Mouse (Mus musculus): Measurements from ENCODE around the gene Rln3.

Gene Rln3

DNA sequence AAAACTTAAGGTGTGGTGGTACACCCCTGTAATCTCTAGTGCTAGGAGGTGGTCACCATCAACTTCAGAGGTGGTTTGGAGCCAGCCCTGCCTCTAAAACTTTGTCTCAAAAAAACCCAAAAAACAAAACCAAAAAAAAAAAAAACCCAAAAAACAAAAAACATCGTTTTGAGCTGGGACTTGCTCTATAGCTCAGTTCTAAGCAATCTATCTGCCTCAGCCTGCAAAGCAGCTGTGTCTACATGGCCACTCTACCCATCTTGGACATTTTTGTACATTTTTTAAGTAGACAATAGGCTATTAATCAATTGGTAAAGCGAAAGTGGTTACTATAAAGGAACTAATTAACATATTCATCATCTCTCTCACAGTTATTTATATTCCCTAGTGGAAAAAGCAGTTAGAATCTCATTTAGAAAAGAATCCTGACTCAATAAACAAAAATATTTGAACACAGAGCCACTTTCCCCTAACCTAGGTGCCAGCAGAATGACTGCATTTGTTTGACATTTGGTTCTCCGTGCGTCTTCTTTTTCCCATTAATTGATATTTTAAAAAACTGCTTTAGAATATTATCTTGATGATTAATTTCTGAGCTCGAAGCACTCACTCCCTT is 20.8 kb upstream of the Rln3 start:
- peak; percentile 34 for DNase-seq (ENCODE audit: low read depth, low spot score)

DNA sequence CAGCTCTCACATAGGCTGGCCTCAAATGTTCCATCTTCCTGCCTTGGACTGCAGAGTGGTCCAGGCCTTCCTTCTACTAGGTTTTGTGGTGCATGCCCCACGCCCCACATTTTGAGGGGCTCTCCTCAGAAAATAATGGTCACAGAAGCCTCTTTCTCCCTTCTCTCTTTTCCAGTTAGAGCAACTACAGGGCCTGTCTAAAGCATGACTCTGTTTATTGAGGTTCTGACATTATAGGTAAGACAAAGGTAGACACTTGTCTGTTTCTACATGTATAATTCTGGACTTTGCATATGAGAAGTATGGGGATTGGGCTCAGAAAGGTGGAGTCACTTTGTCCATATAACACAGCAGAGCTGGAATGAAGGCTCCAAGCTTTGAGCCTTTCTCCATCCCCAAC is 20.2 kb upstream of the Rln3 start, which contains the start of gene Gm10643:
Gene Gm10643, minus strand, starts transcription at position 101 of the 400 bp plus-strand sequence.
- DNase-seq (ENCODE audit: low read depth, low spot score), result no peak

DNA sequence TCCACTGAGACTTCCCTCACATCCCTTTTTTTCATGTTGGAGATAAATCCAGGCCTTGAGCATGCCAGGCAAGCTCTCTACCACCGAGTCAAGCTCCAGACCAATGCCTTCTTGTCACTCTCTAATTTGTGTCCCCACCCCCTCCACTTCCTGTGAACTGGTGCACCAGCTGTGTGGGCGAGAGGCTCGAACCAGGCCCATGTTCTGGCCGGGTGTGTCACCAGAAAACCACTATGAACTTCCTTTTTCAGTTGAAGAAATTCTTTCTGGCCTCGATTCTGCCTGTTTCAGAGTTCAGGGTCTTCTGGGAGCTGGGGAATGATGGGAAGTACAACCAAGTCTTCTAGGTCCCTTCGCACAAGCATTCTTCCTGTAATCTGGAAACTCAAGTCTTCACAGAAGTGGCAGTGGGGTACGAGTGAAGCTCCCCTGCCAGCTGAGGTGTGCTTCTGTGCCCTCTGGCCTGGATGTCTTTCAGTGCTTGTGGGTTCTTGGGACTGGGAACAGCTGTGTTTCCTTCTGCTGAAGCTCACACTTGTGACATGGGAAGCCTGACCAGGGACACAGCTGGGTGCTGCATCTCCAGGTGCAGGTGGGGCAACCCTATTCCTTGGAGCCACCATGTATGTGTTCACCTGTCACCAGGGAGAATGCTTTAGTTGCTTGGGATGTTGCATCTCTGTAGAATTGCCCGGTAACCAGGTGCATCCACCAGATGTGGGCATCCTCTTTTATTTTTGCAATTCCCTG is 19.2 kb upstream of the Rln3 start:
- DNase-seq (ENCODE audit: low read depth, low spot score), result peak; percentile 85

DNA sequence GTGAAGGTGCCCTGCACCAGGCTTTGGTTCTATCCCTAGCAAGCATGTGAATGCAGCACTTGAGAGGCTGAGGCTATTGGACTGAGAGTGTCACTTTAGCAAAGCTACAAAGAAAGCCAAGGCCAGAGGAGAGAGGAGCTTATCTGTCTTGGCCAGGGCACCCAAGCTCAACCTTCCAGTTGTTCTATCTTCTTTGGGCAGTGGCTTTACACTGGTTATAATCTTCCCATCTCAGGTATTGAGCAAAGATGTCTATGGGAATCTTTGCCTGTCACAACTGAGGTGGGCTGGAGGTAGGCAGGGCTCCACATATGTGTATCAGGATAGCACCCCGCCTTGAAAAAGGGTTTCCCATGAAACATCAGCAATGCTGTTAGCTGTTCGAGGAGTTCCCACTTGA is 15.4 kb upstream of the Rln3 start:
- DNase-seq (ENCODE audit: low read depth, low spot score), result no peak

DNA sequence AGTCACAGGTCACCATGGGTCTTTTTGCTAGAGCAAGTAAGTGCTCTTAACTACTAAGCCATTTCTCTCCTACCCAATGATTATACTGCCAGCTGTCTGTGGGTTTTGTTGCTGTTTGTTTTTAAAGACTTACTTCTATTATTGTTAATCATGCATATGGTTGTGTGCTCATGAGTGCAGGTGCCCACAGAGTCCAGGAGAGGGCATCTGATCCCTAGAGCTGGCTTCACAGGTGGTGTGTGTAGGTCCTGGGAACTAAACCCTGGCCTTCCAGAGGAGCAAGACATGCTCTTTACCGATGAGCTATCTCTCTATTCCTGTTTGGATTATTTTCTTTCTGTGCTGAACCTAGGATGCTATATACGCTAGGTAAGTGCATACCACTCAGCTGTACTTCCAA is 14.4 kb upstream of the Rln3 start:
- DNase-seq (ENCODE audit: low read depth, low spot score), result peak; percentile 27

DNA sequence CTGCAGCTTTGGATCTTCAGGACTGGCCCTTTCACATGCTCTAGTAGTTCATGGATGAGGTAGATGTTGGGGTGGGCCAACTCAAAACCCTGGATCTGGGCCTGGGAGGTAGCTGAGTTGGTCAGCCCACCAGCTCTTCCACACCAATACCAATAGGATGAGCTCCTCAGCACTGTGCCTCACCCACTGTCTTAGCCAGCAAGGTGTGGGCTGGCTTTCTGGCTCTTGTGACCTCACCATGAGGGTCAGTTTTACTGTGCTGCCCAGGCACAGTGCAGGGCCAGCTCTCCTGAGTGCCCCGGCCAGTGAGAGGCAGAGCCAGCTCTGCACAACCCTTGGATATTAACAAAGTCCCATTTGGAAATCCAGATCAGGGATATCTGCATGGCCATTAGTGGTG is 13.0 kb upstream of the Rln3 start:
- DNase-seq (ENCODE audit: low read depth, low spot score), result no peak

DNA sequence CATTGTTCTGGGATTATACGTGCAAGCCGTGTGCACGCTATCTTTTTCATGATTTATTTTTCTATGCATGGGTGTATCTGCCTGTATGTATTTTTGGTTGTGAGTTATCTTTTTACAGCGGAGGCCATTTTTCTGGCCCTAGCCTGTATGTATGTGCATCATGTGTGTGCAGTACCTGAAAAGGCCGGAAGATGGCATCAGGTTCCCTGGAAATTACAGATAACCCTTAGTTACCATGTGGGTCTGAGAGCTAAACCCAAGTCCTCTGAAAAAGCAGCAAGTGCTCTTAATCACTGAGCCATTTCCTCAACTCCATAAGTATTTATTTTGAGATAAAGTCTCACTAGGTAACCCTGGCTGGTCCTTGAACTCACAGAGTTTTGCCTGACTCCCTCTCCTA is 8.4 kb upstream of the Rln3 start:
- no peak for DNase-seq (ENCODE audit: low read depth, low spot score)

DNA sequence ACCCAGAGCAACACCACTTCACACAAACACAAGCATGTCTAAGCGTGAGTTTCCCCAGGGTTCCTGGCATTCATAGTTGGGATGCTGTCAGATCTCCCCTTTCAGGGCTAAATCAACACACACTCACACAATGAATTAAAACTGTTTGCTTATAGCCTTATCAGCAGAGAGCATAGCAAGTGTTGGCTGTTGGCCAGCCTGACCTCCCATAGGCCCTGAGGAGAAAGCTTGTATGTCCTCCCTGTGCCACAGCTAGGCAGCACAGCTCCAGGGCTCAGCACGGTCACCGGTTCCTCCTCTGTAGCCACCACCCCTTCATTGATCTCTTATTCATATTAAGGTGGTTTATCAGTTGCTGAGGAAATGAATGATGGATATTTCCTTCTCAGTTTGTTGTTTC is 7.9 kb upstream of the Rln3 start:
- DNase-seq (ENCODE audit: low read depth, low spot score), result no peak

DNA sequence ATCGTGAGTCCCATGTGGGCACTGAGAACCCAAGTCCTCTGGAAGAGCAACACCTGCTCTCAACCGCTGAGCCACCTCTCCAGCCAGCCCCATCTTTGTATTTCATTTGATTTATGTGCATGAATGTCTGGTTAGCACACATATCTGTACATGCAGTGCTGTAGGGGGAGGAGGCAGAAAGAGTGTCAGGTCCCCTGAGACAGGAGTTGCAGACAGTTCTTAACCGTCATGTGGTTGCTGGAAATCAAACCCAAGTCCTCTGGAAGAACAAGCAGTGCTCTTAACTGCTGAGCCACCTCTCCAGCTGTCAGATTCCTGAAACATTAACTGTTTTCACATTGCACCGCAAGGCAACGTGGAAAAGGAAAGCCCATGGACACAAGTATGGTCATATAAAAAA is 3.4 kb upstream of the Rln3 start:
- DNase-seq (ENCODE audit: low read depth, low spot score), result no peak

DNA sequence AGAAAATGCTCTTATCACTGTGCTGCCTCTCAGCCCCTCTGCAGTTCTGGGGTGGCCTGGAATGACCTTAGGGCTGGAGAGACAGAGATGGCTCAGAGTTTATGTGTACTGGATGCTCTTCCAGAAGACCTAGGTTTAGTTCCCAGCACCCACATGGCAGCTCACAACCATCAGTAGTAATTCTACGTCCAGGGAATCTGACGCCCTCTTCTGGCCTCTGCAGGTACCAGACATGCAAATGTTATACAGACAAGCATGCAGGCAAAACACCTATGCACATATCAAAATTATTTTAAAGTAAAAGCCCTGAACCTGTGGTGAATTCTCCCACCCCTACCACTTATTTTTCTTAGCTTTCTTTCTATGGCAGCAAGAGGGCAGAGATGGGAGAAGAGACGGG is 1.7 kb upstream of the Rln3 start:
- no peak for DNase-seq (ENCODE audit: low read depth, low spot score)

DNA sequence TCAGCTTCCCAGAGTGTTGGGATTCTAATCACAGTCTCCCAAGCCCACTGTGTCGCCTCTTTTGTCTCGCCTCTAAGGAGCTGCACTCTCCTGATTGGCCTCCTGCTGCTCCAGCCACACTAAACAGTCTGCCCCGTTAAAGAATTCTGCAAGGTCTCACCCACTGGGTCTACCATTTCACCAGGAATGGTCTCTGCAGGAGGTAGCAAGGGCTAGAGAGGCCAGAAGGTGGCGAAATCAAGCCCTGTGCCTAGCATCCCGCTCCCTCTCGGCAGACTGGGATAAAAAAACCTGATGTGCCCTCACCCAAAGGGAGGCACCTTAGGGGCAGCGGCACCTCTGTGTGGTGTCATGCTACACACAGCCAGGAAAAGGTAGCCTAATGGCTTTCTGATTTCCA is 697 bp downstream of the Rln3 start:
- DNase-seq (ENCODE audit: low read depth, low spot score), result no peak

DNA sequence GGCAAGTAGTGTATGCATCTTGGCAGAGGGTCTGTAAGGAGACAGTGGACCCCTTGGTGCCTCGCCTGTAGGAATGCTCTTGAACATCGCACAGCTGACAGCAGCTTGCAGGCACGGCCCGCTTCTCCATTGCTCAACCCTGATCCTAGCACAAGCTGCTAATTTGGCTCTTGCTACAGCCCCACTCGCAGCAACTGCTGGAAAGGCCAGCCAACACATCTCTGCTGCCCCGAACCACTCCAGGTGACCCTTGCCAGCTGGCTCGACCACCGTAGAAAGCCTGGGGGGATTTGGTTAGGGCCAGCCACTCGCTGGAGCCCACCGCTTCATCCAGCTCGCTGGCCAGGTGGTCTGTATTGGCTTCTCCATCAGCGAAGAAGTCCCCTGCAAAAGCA is 1.9 kb downstream of the Rln3 start:
- no peak for DNase-seq (ENCODE audit: low read depth, low spot score)

DNA sequence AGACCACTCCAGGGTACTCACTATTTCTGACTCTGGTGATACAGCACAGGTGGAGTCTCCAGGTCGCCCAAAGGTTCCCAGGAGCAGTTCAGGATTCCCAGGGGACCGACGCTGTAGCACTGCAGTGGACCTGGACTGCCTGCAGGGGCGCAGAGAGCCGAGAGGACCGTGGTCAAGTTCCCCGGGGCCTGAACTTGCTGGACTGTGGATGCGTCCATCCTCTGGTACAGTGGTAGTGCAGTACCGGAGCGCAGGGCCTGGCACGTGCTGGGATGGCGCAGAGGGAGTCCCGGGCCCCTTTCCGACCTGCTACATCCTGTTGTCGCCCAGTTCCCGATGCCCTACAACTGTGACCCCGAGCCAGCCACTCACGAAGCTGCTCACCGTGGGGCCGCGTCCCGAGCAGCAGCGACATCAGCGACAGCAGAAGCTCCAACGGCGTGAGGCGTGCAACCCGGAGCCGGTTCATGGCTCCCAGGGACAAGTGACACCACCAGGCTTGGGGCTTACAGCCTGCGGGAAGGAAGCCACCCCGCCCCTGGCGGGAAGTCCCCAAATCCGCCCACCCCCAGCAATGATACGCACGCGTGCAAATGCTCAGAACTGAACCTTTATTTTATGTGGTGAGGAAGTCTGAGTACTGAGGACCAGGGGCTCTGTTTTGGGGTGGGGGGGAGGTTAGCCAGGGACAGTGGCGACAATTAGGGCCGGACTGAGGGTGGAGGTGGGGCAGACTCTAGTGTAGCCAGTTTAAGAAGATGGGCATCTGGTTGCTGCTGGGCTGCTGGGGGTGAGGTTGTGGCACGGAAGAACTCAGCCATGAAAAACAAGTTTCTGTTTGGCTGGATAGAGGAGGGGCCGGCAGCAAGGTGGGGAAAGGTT is 2.5 kb downstream of the Rln3 start, which contains the start of gene Il27ra:
Gene Il27ra, minus strand, starts transcription at position 524 of the 882 bp plus-strand sequence.
- peak; percentile 91 for DNase-seq (ENCODE audit: low read depth, low spot score)

DNA sequence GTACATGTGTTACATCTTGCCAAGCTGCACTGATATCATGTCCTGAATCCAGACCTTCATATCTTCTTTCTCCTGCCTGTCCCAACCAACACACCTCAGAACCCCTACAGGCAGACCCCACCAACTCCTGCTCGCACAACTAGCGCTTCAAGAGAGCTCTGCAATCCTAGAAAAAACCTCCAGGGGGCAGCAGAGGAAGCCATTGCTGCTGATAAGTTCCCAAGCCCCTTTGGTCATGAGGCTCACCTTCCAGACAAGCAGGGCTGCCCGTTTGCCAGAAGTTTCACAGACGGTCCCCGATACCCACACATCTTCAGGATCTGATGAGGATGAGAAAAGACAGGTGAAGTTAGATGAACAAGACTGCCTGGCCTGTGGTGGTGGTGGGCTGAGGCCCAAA is 5.8 kb downstream of the Rln3 start:
- peak; percentile 88 for DNase-seq (ENCODE audit: low read depth, low spot score)

DNA sequence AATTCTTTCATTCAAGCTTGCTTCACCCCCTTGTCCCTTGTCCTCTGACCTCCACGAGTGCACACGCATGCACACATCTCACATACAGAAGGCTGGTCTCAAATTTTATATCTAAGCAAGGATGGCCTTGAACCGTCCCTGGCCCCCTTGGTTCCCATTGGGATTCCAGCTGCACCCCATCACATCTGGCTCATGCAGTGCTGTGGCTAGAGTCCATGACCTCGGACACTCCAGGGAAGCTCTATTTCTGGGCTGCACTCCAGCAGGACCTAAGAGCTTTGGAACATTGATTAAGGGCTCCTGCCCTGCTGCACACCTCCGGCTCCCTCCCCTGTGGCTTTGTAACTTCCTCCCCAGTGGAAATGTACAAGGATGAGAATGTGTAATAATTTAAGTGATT is 6.8 kb downstream of the Rln3 start:
- no peak for DNase-seq (ENCODE audit: low read depth, low spot score)

DNA sequence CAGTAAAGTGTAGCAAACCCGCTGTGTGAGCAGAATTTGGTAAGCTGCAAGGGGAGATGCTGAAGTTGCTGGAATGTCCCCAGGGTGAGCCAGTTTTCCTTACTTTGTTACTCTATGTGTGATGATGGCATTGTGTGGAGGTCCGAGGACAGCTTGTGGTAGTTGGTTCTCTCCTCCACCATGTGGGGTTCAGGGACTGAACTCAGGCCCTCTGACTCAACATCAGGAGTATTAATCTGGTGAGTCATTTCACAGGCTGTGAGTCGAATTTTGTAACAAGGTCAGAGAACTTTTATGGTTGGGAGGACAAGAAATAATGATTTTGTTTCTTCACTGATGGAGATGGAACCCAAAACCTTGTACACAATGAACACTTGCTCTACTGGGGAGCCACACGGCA is 12.0 kb downstream of the Rln3 start:
- DNase-seq (ENCODE audit: low read depth, low spot score), result no peak

DNA sequence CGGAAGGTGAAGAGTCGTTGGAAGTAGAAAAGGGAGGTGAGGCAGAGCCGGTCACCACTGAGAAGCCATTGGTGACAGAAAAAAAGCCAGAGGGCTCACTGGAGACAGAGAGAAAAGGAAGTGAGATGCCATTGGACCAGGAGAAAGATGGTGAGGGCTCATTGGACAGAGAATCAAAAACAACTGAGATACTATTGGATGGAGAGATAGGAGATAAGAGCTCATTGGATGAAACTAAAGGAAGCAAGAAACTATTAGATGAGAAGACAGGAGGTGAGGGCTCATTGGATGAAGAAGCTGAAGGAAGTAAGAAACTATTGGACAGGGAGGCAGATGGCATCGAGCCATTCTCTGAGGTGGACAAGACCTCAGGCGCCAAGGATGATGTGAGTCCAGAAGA is 15.5 kb downstream of the Rln3 start:
- no peak for DNase-seq (ENCODE audit: low read depth, low spot score)

DNA sequence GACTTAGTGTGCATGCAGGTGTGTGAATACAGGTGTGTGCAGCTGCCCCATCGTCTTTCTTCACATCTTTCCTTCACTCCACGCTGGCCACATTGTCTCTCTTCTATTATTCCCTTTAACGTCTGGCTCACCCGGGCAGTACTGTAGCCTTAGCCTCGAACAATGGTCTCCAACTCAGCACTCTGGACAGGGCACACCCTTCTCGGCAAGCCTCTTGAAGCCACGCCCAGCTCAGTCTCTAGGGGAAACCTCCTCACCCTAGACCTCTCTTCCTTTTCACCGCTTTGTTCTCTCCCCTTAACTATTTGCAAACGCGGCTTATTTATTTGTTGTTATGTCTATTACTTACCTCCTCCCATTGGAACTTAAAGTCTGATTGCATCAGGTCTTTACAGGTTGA is 17.4 kb downstream of the Rln3 start:
- DNase-seq (ENCODE audit: low read depth, low spot score), result peak; percentile 50

DNA sequence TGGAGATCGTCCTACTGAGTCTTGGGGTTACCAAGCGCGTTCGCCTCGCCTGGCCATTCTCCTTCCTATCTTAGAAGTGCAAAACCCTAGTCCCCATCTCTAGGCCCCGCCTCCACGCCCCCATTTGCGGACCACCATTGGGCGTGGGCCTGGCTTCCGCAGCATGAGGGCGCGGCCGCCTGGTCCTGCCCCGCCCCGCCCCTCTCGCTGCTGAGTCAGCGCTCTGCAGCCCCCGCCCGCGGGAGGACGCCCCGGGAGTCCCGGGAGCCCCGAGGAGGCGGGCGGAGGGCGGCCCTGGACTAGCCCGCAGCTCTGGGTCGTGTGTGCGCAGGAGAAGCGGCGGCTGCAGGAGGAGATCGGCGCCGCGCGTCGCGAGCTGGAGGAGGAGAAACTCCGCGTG is 18.9 kb downstream of the Rln3 start:
- DNase-seq (ENCODE audit: low read depth, low spot score), result peak; percentile 65

DNA sequence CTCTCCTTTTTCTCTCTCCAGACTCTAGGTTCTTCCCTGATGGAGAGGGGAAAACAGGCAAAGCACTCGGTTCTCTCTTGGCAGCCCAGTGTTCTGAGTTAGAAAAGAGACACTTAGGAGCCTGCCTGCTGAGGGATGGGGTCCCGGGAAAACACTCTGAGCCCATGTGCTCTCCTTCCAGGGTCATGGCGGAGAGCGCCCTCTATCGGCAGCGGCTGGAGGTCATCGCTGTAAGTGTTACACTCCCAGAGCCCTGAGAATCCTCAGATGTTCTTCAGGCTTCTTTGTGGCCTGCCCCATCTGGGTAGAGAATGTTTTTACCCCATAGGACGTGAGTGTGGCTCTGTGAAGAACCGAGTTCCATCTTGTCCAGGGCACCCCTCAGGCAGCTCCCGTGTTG is 20.6 kb downstream of the Rln3 start:
- peak; percentile 79 for DNase-seq (ENCODE audit: low read depth, low spot score)

DNA sequence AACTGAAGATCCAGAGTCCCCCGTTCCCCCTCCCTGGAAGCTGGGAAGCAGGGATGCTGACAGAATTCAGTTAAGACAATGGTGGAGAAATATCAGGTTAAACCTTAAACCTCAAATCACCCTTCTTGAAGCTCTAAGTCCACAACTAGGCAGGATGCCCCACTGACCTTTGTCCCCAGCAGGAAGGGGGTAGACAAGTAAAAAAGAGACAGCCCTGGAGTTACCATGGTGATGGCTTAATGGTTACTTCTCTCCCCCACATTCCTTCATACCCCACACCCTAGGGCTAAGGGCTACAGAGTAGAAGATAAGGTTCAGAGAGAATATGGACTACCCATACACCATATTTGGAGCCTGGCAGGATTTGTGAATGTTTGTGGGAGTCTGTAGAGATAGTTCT is 21.2 kb downstream of the Rln3 start:
- DNase-seq (ENCODE audit: low read depth, low spot score), result no peak

DNA sequence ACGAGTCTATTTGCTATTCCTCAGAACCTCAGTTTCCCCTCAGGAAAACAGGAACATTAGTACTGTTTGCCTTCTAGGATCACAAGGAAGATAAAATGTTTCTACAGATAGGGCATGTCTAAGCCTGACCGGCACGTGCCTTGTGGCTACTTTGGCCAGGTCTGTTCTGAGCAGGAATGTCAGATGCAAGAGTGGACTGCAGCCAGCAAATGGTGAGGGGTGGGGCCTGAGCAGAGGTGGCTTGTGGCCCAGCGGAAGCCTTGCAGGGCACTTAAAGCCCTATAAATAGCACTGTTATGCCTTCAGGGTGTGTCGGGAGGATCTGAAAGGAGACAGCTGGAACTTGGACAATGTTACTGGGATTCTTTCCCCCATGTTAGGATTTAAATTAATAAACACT is 21.7 kb downstream of the Rln3 start:
- DNase-seq (ENCODE audit: low read depth, low spot score), result no peak

DNA sequence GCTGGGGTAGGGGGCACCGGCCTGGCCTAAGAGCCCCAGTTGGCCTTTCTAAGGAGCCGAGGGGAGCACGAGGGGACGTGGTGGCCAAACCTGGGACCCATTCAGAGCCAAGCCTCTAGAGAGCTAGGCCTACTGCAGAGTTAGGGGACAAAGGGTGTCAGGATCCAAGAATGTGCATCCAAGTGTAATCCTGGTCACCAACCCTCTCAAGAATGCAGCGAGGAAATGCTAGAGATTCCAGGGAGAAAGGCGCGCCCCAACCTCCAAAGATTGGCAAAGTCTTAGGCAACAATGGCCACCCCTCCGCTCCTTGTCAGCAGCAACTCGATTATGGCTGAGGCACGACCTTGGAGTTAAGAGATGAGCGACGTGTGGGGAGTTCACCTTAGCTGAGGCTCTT is 23.2 kb downstream of the Rln3 start:
- DNase-seq (ENCODE audit: low read depth, low spot score), result no peak
